Mouse (Mus musculus): Measurements from ENCODE around the gene Atp6v0c.

- TF ChIP-seq MAFK (IDR thresholded peaks at IDR 0.05; ENCODE audit: insufficient read depth, low read depth, low read length) (no peak), ZC3H11A (IDR thresholded peaks at IDR 0.05; ENCODE audit: borderline replicate concordance, low read depth, low read length) (no peak), HCFC1 (IDR thresholded peaks at IDR 0.05; ENCODE audit: borderline replicate concordance, insufficient read depth, low read length) (no peak), ZNF384 (IDR thresholded peaks at IDR 0.05; ENCODE audit: low read depth, low read length) (no peak)
These were observed 4.8 kb downstream of the Atp6v0c start for GRCm38 (mm10) chr17:24164566-24165259.

Measured in ES-E14 (cell line).